ENCODE assay signal across 8 mouse cellular contexts in genomic region chr6:59020346-59020745, GRCm38 (mm10). TPM values are rescaled to one million over a fixed set of nuclear protein-coding genes. Genes with fewer than 3 reads are reported as not detected.
DNase-seq lines count a peak whose midpoint lies in the region; ATAC-seq and TF ChIP-seq lines count a peak whose summit lies in the region.
"Had no signal": no experiment of that assay in that cellular context is flagged by ENCODE, and none has a peak within 500 bp of the region (broad histone marks: within the 10 kb centered on the region; RNA-seq: fewer than 3 reads in every experiment).

No protein-coding gene starts in this region.

- no peak overlapping the region for H3K4me3 ChIP-seq in embryonic fibroblast, embryonic 13.5 days (ENCODE audit: insufficient read depth, low read length)
- H3K4me3 ChIP-seq: limb, embryonic 12.5 days had no signal

- peak; percentile 61 for ATAC-seq in megakaryocyte progenitor cell, adult 5-6 weeks (replicated peaks; ENCODE audit: poor library complexity)
- no peak for ATAC-seq in frontal cortex, adult (ENCODE audit: low TSS enrichment)

- no peak overlapping the region for H3K27ac ChIP-seq in embryonic fibroblast, embryonic 13.5 days (ENCODE audit: insufficient read depth, low read length)
- H3K27ac ChIP-seq: limb, embryonic 12.5 days had no signal

- peak; percentile 47; the same call in 1 of the 2 replicates for TF ChIP-seq CTCF in embryonic fibroblast, embryonic 13.5 days (IDR thresholded peaks at IDR 0.05; ENCODE audit: borderline replicate concordance, insufficient read depth, low read length)

- H3K4me1 ChIP-seq in embryonic fibroblast, embryonic 13.5 days (ENCODE audit: control insufficient read depth, insufficient read depth, low read length): no peaks in the 10 kb centered on the region

- DNase-seq in layer of hippocampus, adult 9-10 months (ENCODE audit: low spot score): peak; percentile 26
- no peak for DNase-seq in layer of hippocampus, adult 18-20 months (ENCODE audit: low spot score in 2 of 2)
- DNase-seq in adipocyte (ENCODE audit: low spot score): peak; percentile 78
- DNase-seq in left cerebral cortex, adult 9 months (ENCODE audit: low spot score in 2 of 2): no peak

- TF ChIP-seq POLR2A in embryonic fibroblast, embryonic 13.5 days (IDR thresholded peaks at IDR 0.05; ENCODE audit: low read depth, low read length): no peak

RNA-seq across cellular contexts. Expression of gene Fam13a, which starts 4.0 kb away (rescaled TPM):
- total RNA-seq in layer of hippocampus, adult 18-20 months (2021): 10 to 100 TPM; 15.4 to 17.8 TPM
- polyA plus RNA-seq in embryonic fibroblast, embryonic 13.5 days (2011; ENCODE audit: insufficient read length, low read depth, missing spikeins): 0.86 and 1.7 TPM in 2 replicates
- 0.10 and 1.6 TPM in 2 replicates for total RNA-seq in megakaryocyte progenitor cell, adult 5-6 weeks (2015)
- 0.12 and 0.17 TPM in 2 replicates for total RNA-seq in megakaryocyte progenitor cell, adult 5-6 weeks (2017)

Comparison
In these comparisons a context has a peak if more than half of its experiments do, and no peak if none do; other contexts are left out.
1. DNase-seq: peak in layer of hippocampus, adult 9-10 months (single experiment) and adipocyte (single experiment); none in layer of hippocampus, adult 18-20 months (0 of 2) and left cerebral cortex, adult 9 months (0 of 2).
2. RNA of gene Fam13a, which starts 4.0 kb away (total RNA-seq): 15.4 to 17.8 TPM in layer of hippocampus, adult 18-20 months; 0.10 to 1.6 TPM in megakaryocyte progenitor cell, adult 5-6 weeks; every median in the first group is over 4 times any median in the second.